Mouse (Mus musculus) E14TG2a.4 (cell line): ENCODE results near the gene Wwox.

Experiments used
- H3K27me3 ChIP-seq: 2 replicates; pipeline ENCODE4 v1.6.1; 2014; ENCODE audit warnings: low read length, control low read depth; ENCODE audit not compliant: insufficient read depth
- H3K36me3 ChIP-seq: 2 replicates; pipeline ENCODE4 v1.6.1; 2014; ENCODE audit warnings: low read length, control low read depth; ENCODE audit not compliant: insufficient read depth
- H3K4me1 ChIP-seq: replicated peaks from 2 replicates; pipeline ENCODE4 v1.6.1; 2014; ENCODE audit warnings: low read depth, low read length, control low read depth
- H3K4me3 ChIP-seq: replicated peaks from 2 replicates; pipeline ENCODE4 v1.5.1; 2014; ENCODE audit warnings: mild to moderate bottlenecking, low read length
- H3K9me3 ChIP-seq: 2 replicates; pipeline ENCODE4 v1.6.1; 2014; ENCODE audit warnings: low read length, control low read depth
- CTCF ChIP-seq: conservative IDR thresholded peaks from 2 replicates; pipeline ENCODE4 v1.5.1; 2014; ENCODE audit warnings: low read length
- NANOG ChIP-seq: IDR thresholded peaks from 2 replicates; pipeline ENCODE4 v1.6.1; 2014; ENCODE audit warnings: borderline replicate concordance, low read length, mixed read lengths
- POU5F1 ChIP-seq: IDR thresholded peaks from 2 replicates; pipeline ENCODE4 v1.6.1; 2014; ENCODE audit warnings: low read length, borderline replicate concordance

The Wwox gene

DNA sequence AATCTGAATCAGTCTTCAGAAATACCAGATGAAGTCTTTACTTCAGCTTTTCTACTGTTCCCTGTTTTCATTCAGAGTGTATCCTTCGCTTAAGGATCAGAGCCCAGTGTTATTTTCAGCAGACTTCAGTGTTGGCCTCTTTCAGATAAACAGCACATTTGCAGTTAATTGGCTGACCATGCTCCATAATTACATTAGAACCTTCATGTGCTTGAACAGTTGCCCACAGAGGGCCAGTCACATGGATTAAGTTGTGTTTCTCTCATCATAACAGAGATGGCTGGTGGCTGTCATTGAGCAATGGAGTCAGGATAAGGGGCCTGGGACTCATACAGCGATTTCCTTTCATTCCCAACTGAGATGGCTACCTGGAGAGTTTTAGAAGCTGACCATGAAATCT lies 166.2 kb downstream of the Wwox start:
- no peaks in the 10 kb centered on the region for H3K9me3 ChIP-seq
- H3K4me1 ChIP-seq = peaks cover 10% of the 10 kb centered on the region
- no peaks in the 10 kb centered on the region for H3K36me3 ChIP-seq
- TF ChIP-seq POU5F1 (no peak), NANOG (no peak), CTCF (no peak)
- H3K4me3 ChIP-seq = no peak overlapping the region
- no peaks in the 10 kb centered on the region for H3K27me3 ChIP-seq

DNA sequence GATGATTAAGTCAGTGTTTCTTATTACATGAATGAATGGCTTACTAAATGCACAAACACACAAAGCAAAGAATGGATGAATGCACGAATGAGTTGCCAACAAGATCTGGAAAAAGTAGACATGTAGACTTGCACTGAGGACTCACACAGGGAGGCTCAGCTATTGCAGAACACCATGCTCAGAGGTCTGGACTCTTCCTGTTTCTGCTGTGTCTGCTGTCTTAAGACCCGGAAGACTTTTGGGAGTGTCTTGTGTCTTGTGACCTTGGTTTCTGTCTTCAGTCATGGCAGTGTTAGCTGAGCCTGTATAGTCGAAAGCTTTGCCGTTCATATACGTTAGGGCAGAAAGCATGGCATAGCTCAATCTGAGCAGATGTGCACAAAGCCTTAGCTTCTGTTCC lies 169.9 kb downstream of the Wwox start:
- Histone ChIP-seq H3K36me3 (no peaks in the 10 kb centered on the region), H3K27me3 (no peaks in the 10 kb centered on the region), H3K9me3 (no peaks in the 10 kb centered on the region), H3K4me3 (no peak overlapping the region), H3K4me1 (peaks cover 5% of the 10 kb centered on the region)
- TF ChIP-seq CTCF (no peak), POU5F1 (no peak), NANOG (no peak)

DNA sequence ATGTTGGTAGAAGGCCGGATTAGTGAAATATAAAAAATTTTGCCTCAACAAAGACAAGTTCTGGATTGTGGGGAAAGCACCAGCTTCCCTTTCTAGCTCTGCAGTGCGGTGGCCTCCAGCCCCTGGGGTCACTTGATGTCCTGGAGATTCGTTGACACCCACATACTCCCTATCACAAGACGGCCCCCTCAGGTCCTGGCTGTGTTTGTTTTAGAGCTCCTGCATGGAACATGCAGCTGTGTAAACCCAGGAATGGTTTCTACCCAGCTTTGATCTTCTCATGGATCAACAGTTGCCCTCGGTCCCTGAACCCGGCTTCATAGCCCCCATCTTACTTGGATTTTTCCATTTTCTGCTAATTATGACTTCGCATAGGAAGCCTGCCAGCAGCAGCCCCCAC lies 171.6 kb downstream of the Wwox start:
- H3K9me3 ChIP-seq = no peaks in the 10 kb centered on the region
- H3K4me1 ChIP-seq = peaks cover 9% of the 10 kb centered on the region
- H3K4me3 ChIP-seq = no peak overlapping the region
- TF ChIP-seq NANOG (no peak), CTCF (no peak)
- H3K36me3 ChIP-seq = no peaks in the 10 kb centered on the region
- no peaks in the 10 kb centered on the region for H3K27me3 ChIP-seq

DNA sequence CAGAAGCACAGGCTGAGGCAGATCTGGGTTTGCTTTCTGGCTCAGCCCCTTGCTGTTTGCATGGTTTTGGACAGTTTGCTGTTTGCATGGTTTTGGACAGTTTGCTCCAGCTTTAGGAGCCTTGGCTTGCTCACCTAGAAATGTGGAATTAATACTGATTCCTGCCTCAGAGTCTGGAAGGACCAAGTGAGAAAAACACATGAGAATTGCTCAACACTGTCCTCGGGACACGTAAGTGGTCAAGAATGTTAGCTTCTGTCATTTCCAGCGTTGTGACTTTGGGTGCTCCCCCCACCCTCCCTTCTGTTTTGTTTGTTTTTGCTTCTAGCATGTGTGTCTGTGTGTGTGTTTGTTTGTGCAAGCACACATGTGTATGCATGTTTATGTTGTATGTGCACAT lies 172.6 kb downstream of the Wwox start:
- no peaks in the 10 kb centered on the region; the same call in 1 of the 2 replicates for H3K9me3 ChIP-seq
- H3K4me3 ChIP-seq = no peak overlapping the region
- TF ChIP-seq NANOG = no peak
- no peak for TF ChIP-seq CTCF
- TF ChIP-seq POU5F1 = no peak
- H3K4me1 ChIP-seq = peaks cover 9% of the 10 kb centered on the region
- no peaks in the 10 kb centered on the region for H3K27me3 ChIP-seq
- H3K36me3 ChIP-seq = no peaks in the 10 kb centered on the region

DNA sequence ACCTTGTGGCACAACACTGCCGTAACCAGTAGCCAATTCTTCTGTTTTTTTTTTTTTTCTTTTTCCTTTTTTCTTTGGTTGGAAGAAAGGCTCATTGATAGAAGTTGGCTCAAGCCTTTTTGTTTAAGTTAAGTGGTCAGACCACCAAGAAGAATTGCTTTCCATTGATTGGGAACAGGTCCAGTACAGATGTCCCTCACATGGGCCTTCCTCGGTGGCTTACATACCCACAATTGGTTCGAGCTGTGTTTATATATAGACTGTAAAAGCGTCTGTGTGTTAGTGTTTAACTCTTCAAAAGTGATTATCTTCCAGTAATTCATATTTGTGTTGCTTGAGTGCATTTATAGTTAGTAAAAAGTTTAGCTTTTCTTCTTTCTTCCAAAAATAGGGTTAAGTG lies 176.0 kb downstream of the Wwox start:
- no peak for TF ChIP-seq NANOG
- no peak for TF ChIP-seq POU5F1
- no peak for TF ChIP-seq CTCF
- Histone ChIP-seq H3K4me3 (no peak overlapping the region), H3K9me3 (peaks cover 8% of the 10 kb centered on the region; the same call in 1 of the 2 replicates), H3K4me1 (peaks cover 9% of the 10 kb centered on the region), H3K36me3 (no peaks in the 10 kb centered on the region), H3K27me3 (no peaks in the 10 kb centered on the region)

DNA sequence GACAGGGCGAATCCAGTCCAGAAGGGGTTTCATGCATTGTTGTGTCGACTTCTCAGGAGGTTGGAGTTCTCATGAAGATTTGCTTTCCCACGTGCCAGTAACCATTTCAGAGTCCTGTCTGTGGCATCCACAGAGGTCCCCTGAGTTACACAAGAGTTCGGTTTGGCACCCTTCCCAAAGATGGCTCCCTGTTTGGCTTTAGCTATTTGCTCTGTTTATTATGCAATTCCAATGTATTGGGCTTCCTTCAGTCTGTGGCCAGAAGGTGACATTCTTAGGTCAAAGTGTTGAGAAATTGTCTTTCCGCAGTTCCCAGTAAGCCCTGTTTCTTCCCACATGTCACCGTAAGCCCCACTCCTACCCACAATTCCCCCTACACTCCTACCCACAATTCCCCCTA lies 176.5 kb downstream of the Wwox start:
- Histone ChIP-seq H3K4me3 (no peak overlapping the region), H3K9me3 (peaks cover 8% of the 10 kb centered on the region; the same call in 1 of the 2 replicates), H3K36me3 (no peaks in the 10 kb centered on the region), H3K4me1 (peaks cover 9% of the 10 kb centered on the region), H3K27me3 (no peaks in the 10 kb centered on the region)
- TF ChIP-seq POU5F1 (no peak), NANOG (no peak), CTCF (no peak)

DNA sequence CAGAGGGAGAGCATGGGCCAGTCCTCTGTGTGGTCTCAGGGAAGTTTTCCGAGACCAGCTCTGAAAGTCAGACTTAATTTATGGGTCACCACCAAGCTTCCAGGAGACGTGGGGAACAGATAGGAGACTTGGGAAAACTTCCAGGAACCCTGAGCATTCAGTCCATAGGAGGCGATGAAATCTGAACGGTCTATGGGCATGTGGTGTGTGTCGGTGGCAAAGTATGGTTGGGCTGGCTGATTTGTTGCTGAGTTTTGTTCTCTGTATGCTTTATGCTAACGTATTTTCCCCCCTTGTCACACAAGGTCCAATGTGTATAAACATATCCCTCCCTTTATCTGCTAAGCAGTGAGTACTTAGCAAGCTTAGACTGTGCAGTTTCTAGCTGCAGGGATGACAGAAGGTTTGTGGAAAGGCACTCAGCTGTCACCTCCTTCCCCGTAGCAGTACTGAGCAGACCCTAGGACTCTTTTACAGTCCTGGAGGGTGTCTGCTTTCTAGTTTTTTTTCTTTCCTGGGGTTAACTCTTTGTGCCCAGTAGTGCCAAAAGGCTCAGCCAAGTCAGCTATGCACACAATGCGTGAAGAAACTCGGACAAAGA lies 179.6 kb downstream of the Wwox start:
- peaks cover 8% of the 10 kb centered on the region; the same call in 1 of the 2 replicates for H3K9me3 ChIP-seq
- no peaks in the 10 kb centered on the region for H3K36me3 ChIP-seq
- H3K4me3 ChIP-seq = no peak overlapping the region
- TF ChIP-seq POU5F1 (no peak), CTCF (no peak), NANOG (no peak)
- H3K27me3 ChIP-seq = no peaks in the 10 kb centered on the region
- H3K4me1 ChIP-seq = peaks cover 8% of the 10 kb centered on the region

DNA sequence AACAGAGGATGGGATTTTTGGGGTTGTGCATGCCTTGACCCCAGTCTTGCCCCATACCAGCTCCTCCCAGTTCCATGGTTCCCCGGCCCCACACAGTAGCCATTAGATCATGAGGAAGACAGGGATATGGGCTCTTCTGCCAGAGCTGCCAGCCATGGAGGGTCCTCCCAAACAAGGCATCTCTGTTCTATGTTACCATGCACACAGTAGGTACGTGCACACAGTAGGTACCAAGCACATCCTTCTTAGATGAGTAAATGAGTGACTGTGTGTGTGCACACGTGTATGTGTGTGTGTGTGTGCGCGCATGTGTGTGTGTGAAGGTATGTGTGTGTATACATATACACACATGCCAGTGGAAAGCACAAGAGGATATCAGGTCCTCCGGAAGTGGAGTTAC lies 185.9 kb downstream of the Wwox start:
- Histone ChIP-seq H3K4me3 (no peak overlapping the region), H3K27me3 (no peaks in the 10 kb centered on the region), H3K9me3 (no peaks in the 10 kb centered on the region), H3K4me1 (peaks cover 6% of the 10 kb centered on the region), H3K36me3 (no peaks in the 10 kb centered on the region)
- TF ChIP-seq CTCF = no peak
- TF ChIP-seq NANOG = no peak
- TF ChIP-seq POU5F1 = no peak

DNA sequence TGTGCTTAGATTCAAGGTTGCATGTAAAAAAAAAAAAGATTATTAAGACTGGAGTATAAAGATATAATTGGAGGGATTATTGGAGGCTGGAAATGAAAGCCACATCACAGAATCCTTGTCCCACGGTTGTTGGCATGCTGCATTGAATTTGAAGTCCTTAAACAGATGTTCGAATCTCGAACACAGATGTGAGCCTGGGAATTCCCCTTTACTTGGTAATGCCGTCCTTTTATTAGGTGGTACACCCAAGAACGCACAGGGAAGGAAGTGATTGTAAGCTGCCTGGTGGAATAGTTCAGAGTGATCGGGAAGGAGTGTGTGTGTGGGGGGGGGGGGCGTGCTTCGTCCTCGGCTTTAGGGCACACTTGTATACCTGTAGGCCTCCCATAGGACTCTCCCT lies 187.4 kb downstream of the Wwox start:
- TF ChIP-seq POU5F1 (no peak), CTCF (no peak)
- H3K4me1 ChIP-seq = peaks cover 15% of the 10 kb centered on the region
- no peaks in the 10 kb centered on the region for H3K27me3 ChIP-seq
- no peaks in the 10 kb centered on the region for H3K9me3 ChIP-seq
- no peak overlapping the region for H3K4me3 ChIP-seq
- H3K36me3 ChIP-seq = no peaks in the 10 kb centered on the region
